Mouse (Mus musculus) liver, embryonic 11.5 days (tissue): ENCODE data around the gene Mindy4. TPM values are rescaled to one million over a fixed set of nuclear protein-coding genes. Genes with fewer than 3 reads are reported as not detected.
"Not testable (repeated sequence)": the region's sequence is repeated elsewhere in the genome, so short reads cannot be mapped to it uniquely, and the experiment has no call there.

Experiments used
- ATAC-seq: fragments of 200-750 bp; cut with Nextera tagmentation; replicated peaks from 2 replicates; pipeline ENCODE4 v1.8.0; 2017; ENCODE audit warnings: moderate number of reproducible peaks, mild to moderate bottlenecking, moderate TSS enrichment, moderate library complexity; ENCODE audit not compliant: low FRiP score
- DNase-seq: peaks from one replicate; pipeline ENCODE4 v3.0.0-alpha.2; 2017; ENCODE audit warnings: low spot score
- H3K27ac ChIP-seq: fragments of 300-500 bp; sonication (generic); 2 replicates; pipeline ENCODE4 v1.5.1; 2014; ENCODE audit warnings: mild to moderate bottlenecking, low read depth, low read length, control low read depth
- H3K27me3 ChIP-seq: fragments of 300-500 bp; sonication (generic); replicated peaks from 2 replicates; pipeline ENCODE4 v1.6.1; 2014; ENCODE audit warnings: low read length, mixed read lengths; ENCODE audit not compliant: control insufficient read depth, insufficient read depth
- H3K36me3 ChIP-seq: fragments of 300-500 bp; sonication (generic); 2 replicates; pipeline ENCODE4 v1.6.1; 2014; ENCODE audit warnings: mild to moderate bottlenecking, low read length, moderate library complexity, mixed read lengths; ENCODE audit not compliant: control insufficient read depth, insufficient read depth
- H3K4me1 ChIP-seq: fragments of 300-500 bp; sonication (generic); replicated peaks from 2 replicates; pipeline ENCODE4 v1.6.1; 2014; ENCODE audit warnings: low read length, mixed read lengths; ENCODE audit not compliant: control insufficient read depth, insufficient read depth
- H3K4me2 ChIP-seq: fragments of 300-500 bp; sonication (generic); 2 replicates; pipeline ENCODE4 v1.6.1; 2014; ENCODE audit warnings: mild to moderate bottlenecking, control low read depth, moderate library complexity
- H3K4me3 ChIP-seq: fragments of 300-500 bp; sonication (generic); 2 replicates; pipeline ENCODE4 v1.5.1; 2014; ENCODE audit warnings: low read depth, low read length, control low read depth
- H3K9ac ChIP-seq: fragments of 300-500 bp; sonication (generic); 2 replicates; pipeline ENCODE4 v1.6.1; 2014; ENCODE audit warnings: low read depth, low read length, control low read depth
- H3K9me3 ChIP-seq: fragments of 300-500 bp; sonication (generic); 2 replicates; pipeline ENCODE4 v1.6.1; 2016; ENCODE audit warnings: low read length, inconsistent platforms, mixed read lengths; ENCODE audit not compliant: control insufficient read depth
- WGBS: fragments of 180-500 bp; shearing (Covaris S2); extraction: QIAGEN DNeasy Blood & Tissue Kit; methylation state at CpG from one replicate; pipeline ENCODE4 v1.1.7; 2014; 5-methylcytosine and 5-hydroxymethylcytosine counted together
- polyA plus RNA-seq: library from polyadenylated mRNA; unstranded; fragments of >200 nt; fragmentation: Nextera tagmentation; extraction: Ambion mirVana; gene quantifications from 2 replicates; pipeline ENCODE4 v1.2.1, GENCODE M21; 2014

Mindy4 gene
- polyA plus RNA-seq, 1 experiment from 2014 or later = 5.6 TPM

GRCm38 (mm10) chr6:55173941-55174349 is 29.2 kb upstream of the Mindy4 start:
- Histone ChIP-seq H3K27ac (no peak overlapping the region), H3K9me3 (no peaks in the 10 kb centered on the region), H3K27me3 (no peaks in the 10 kb centered on the region), H3K36me3 (no peaks in the 10 kb centered on the region), H3K4me1 (no peaks in the 10 kb centered on the region; the same call in none of the 2 replicates), H3K9ac (no peak overlapping the region), H3K4me2 (no peak overlapping the region), H3K4me3 (no peak overlapping the region)
- WGBS = 53% methylated on average over 3 of the region's 3 CpGs
- DNase-seq (no peak), ATAC-seq (no peak)

DNA sequence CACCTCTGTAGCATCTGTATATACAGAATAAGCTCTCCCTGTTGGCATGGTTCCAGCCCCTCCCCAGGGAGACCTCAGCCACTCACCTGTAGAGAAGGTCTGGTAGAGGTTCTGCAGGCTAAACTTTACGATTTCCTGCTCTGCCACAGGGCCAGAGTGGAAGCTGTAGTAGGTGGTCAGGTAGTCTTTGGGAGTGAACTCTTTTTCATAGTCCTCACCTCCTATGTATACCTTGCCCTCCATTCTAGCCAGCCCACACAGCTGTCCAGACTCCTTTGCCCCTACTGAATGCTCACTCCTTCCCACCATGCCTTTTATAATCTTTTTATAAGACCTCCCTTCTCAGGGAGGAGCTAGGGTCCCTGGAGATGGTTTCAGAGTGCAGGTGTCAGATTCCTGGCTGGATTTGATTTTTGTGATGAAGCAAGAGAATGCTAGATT is 28.4 kb upstream of the Mindy4 start, which contains the start of gene Inmt:
Inmt (minus strand) TSS at position 303 of the 441 bp plus-strand sequence.
- Histone ChIP-seq H3K27ac (no peak within 1 kb of the TSS; the same call in 1 of the 2 replicates), H3K27me3 (no peaks in the 10 kb centered on the region), H3K36me3 (no peaks in the 10 kb centered on the region), H3K4me1 (no peaks in the 10 kb centered on the region; the same call in none of the 2 replicates), H3K9me3 (no peaks in the 10 kb centered on the region), H3K4me2 (no peak within 1 kb of the TSS), H3K9ac (no peak within 1 kb of the TSS), H3K4me3 (no peak within 1 kb of the TSS)
- DNase-seq (no peak), ATAC-seq (no peak)
- 71% methylated on average over 1 of the region's 1 CpGs for WGBS

DNA sequence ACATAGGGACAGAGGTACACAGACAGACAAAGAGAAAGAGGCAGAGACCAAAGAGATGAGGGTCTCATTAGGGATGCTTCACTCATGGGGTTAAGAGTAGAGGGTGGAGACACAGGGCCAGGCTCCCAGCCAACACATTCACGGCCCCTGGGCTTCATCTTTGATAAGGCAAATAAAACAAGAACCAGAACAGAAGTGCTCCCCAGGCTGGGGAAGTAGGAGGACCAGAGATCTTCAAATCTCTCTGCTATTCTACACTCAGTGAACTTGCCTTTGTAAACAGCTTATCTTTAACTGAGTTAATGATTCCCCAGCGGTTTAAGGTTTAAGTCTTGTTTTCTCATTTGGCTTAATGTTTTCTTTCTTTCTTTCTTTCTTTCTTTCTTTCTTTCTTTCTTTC is 27.7 kb upstream of the Mindy4 start:
- H3K27ac ChIP-seq = no peak overlapping the region
- H3K9ac ChIP-seq = no peak overlapping the region
- H3K4me2 ChIP-seq = no peak overlapping the region
- no peaks in the 10 kb centered on the region for H3K9me3 ChIP-seq
- 37% methylated on average over 2 of the region's 2 CpGs for WGBS
- DNase-seq (no peak), ATAC-seq (no peak)
- no peak overlapping the region for H3K4me3 ChIP-seq
- no peaks in the 10 kb centered on the region for H3K36me3 ChIP-seq
- H3K27me3 ChIP-seq = no peaks in the 10 kb centered on the region
- H3K4me1 ChIP-seq = no peaks in the 10 kb centered on the region; the same call in none of the 2 replicates

DNA sequence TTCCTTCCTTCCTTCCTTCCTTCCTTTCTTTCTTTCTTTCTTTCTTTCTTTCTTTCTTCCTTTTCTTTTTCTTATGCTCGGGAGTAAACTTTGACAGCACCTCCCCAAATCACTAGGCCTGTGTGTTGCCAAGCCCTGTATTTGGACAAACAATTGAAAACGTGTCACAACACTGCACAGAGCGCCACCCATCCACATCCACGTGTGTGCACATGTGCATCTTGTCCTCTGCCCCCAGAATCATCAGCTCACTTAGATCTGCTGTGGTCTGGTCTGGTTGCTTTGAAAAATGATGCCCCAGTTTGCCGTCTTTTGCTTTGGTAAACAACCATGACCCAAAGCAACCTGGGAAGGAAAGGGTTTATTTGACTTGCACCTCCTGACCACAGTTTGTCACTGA is 27.3 kb upstream of the Mindy4 start:
- WGBS = 50% methylated on average over 5 of the region's 5 CpGs
- DNase-seq (no peak), ATAC-seq (no peak)

DNA sequence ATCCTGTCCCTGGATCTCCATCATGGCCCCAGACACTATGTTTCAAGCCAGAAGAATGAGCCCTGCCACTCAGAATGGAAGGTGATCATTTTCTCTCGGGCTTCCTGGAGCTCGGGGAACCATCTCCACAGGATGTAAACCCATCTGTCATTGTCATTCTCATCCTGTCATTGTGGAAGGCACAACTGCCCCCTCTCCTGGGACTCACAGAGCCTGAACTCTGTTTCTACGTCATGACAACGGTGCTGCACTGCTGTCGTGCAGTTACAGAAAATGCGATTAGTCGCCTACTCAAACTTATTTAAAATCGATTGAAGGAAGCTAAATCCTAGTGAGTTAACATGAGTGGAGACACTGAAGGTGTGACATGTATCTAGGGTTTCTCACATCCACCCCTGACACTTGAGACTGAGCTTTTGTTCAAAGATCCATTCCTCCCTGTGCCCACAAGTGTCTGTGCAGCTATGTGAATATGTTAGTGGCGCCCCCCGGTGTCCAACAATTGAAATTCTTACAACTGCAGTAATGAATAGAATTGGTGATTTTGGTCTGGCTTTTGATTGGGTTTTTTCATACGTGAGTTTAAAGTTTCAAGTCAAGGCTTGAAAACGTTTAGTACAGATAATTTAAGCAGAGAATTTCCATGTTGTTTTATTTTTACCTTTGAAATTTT is 26.0 kb upstream of the Mindy4 start:
- no peak overlapping the region for H3K9ac ChIP-seq
- WGBS = 38% methylated on average over 12 of the region's 12 CpGs
- no peak for DNase-seq

More for the DNA sequence above, 27.3 kb upstream of the Mindy4 start:
- Histone ChIP-seq H3K4me3 (no peak overlapping the region), H3K27me3 (no peaks in the 10 kb centered on the region), H3K27ac (no peak overlapping the region), H3K4me1 (no peaks in the 10 kb centered on the region; the same call in none of the 2 replicates), H3K36me3 (no peaks in the 10 kb centered on the region), H3K9ac (no peak overlapping the region), H3K4me2 (no peak overlapping the region), H3K9me3 (no peaks in the 10 kb centered on the region)

GRCm38 (mm10) chr6:55179560-55179959 is 23.6 kb upstream of the Mindy4 start:
- no peak overlapping the region for H3K9ac ChIP-seq
- DNase-seq = no peak
- no peak overlapping the region for H3K27ac ChIP-seq
- H3K36me3 ChIP-seq = no peaks in the 10 kb centered on the region
- ATAC-seq = no peak
- H3K4me1 ChIP-seq = no peaks in the 10 kb centered on the region; the same call in 1 of the 2 replicates
- no peaks in the 10 kb centered on the region for H3K9me3 ChIP-seq
- whole genome bisulfite sequencing = 79% methylated on average over 7 of the region's 7 CpGs
- H3K27me3 ChIP-seq = no peaks in the 10 kb centered on the region
- no peak overlapping the region for H3K4me2 ChIP-seq
- H3K4me3 ChIP-seq = no peak overlapping the region

More for the DNA sequence above, 26.0 kb upstream of the Mindy4 start:
- no peaks in the 10 kb centered on the region for H3K36me3 ChIP-seq
- no peak for ATAC-seq
- no peaks in the 10 kb centered on the region for H3K27me3 ChIP-seq
- H3K4me3 ChIP-seq = no peak overlapping the region
- no peak overlapping the region for H3K27ac ChIP-seq
- H3K9me3 ChIP-seq = no peaks in the 10 kb centered on the region
- H3K4me1 ChIP-seq = no peaks in the 10 kb centered on the region; the same call in none of the 2 replicates
- no peak overlapping the region for H3K4me2 ChIP-seq

GRCm38 (mm10) chr6:55182655-55183430 is 20.3 kb upstream of the Mindy4 start:
- no peaks in the 10 kb centered on the region for H3K27me3 ChIP-seq
- H3K4me1 ChIP-seq = no peaks in the 10 kb centered on the region
- no peak overlapping the region for H3K4me2 ChIP-seq
- DNase-seq = no peak
- ATAC-seq = no peak
- H3K36me3 ChIP-seq = no peaks in the 10 kb centered on the region
- H3K27ac ChIP-seq = no peak overlapping the region
- WGBS = 77% methylated on average over 1 of the region's 1 CpGs
- H3K9ac ChIP-seq = no peak overlapping the region
- no peaks in the 10 kb centered on the region for H3K9me3 ChIP-seq
- no peak overlapping the region for H3K4me3 ChIP-seq

GRCm38 (mm10) chr6:55187827-55188226 is 15.4 kb upstream of the Mindy4 start:
- not testable (repeated sequence) for DNase-seq, H3K27me3 ChIP-seq, H3K9ac ChIP-seq, H3K36me3 ChIP-seq, H3K4me2 ChIP-seq, H3K9me3 ChIP-seq, H3K4me3 ChIP-seq, ATAC-seq, H3K4me1 ChIP-seq, H3K27ac ChIP-seq
- WGBS = 91% methylated on average over 17 of the region's 17 CpGs
